Mouse (Mus musculus): ENCODE data around the gene Krtap4-16.
"Not testable (repeated sequence)": the region's sequence is repeated elsewhere in the genome, so short reads cannot be mapped to it uniquely, and the experiment has no call there.

The Krtap4-16 gene

DNA sequence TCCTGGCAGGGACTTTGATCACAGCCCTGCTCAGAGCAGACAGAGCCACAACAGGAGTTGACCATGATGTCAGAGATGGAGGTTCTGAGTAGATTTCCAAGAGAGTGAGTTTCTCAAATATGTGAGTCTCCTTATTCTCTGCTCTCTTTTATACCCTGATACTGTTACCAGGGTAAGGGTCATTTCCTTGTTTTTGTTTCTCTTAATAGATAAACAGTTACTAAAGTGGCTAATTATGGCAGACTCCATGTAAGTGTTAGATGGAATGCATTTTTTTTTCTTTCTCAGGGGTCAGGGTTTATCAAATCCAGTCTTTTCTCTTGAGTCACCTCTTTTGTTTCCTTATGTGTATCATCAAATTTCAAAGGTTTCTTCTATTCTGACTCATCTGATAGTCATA is at the start of gene Krtap4-16:
TSS of gene Krtap4-16 (minus strand) at position 101 of the 400 bp plus-strand sequence.
- DNase-seq (ENCODE audit: low read depth, low spot score) = no peak

DNA sequence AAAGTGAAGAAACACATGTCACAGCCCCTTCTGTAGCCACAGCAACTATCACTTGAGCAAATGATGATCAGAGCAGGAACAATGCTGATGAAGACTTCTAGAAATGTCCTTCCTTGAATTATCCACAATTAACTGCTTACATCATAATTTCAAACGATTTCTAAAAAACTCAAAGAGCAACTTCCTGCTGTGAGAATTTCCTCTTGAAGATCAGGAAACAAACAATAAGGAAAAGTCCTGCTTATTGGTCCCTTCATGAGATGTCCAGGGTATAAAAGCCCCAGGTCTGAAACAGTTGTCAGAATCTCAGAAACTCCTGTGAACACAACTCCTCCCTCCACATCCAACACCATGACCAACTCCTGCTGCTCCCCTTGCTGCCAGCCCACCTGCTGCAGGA is 27.5 kb upstream of the Krtap4-16 start, which contains the start of gene Gm11567:
TSS of gene Gm11567 (plus strand) at position 301 of the 400 bp plus-strand sequence.
- not testable (repeated sequence) for DNase-seq (ENCODE audit: low read depth, low spot score)

DNA sequence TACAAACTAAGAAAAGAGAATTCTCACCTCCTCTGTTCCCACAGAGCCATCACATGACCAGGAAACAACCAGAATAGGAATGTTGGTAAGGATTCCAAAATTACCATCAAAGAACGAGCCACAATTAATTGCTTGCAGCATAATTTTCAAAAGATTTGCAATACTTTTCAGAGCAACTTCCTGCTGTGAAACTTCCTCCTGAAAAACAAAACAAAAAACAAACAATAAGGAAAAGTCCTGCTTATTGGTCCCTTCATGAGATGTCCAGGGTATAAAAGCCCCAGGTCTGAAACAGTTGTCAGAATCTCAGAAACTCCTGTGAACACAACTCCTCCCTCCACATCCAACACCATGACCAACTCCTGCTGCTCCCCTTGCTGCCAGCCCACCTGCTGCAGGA is 21.7 kb upstream of the Krtap4-16 start, which contains the start of gene Krtap9-1:
TSS of gene Krtap9-1 (plus strand) at position 301 of the 400 bp plus-strand sequence.
- not testable (repeated sequence) for DNase-seq (ENCODE audit: low read depth, low spot score)

DNA sequence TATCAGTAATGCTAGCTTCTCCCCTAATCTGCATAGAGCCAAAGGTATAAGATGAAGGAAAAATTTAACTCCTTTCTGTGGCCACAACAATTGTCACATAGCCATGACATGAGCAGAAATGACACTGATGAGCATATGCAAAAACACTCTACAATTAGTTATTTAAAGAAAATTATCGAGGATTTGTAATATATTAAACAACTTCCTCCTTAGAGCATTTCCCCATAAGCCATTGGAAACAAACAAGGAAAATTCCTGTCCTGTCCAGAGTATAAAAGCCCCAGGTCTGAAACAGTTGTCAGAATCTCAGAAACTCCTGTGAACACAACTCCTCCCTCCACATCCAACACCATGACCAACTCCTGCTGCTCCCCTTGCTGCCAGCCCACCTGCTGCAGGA is 12.8 kb upstream of the Krtap4-16 start, which contains the start of gene Gm11559:
TSS of gene Gm11559 (plus strand) at position 301 of the 400 bp plus-strand sequence.
- DNase-seq (ENCODE audit: low read depth, low spot score) = not testable (repeated sequence)

DNA sequence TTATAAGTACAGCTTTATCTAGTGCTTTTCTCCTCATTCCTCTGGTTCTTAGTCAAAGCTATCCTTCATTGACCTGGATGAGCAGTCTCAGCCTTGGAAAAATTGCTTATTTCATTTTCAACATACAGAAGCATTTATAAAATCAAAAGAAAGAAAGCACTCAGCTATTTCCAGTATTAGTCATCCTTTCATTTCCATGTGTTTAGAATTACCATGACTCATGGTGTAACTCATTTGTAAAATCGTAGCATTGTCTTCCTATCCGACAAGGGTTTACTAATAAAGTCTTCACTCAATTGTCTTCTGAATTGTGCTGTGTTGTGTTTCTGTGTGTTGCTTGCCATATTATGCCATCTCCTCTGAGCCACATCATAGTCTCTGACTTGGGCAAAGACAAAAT is 7.4 kb upstream of the Krtap4-16 start:
- no peak for DNase-seq (ENCODE audit: low read depth, low spot score)

DNA sequence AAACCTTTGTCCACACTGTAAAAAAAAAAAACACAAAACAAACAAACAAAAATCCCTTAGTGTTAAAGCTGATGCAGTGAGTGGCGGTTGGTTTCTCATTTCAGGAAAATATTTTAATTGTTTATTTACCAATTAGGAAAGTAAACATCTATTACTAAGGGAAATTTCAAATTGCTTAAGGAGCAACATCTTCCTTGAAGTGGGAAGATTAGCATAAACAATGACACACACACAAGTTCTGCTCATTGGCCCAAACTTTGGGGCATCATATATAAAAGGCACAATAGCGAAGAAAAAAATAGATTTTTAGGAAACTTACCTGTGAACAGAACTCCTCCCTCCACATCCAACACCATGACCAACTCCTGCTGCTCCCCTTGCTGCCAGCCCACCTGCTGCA is 6.2 kb upstream of the Krtap4-16 start, which contains the start of gene Gm11568:
TSS of gene Gm11568 (plus strand) at position 301 of the 400 bp plus-strand sequence.
- no peak for DNase-seq (ENCODE audit: low read depth, low spot score)

DNA sequence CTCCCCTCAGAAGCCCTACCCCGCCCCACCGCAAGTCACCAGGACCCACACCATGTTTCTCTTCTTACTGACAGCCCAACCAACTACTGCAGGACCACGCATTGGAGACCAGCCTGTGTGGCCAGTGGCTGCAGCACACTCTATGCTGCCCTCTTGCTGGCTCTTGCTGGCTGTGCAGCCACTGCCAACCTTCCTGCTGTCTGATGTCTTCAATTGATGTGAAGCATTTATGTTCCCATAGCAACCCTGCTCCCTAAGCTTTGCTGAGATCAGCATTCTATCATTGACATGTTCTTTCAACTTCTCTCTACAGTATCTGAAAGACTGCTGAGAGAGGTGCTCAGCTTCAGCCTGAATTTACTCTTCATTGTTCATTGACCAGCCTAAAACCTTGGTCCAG is 2.7 kb upstream of the Krtap4-16 start:
- no peak for DNase-seq (ENCODE audit: low read depth, low spot score)

DNA sequence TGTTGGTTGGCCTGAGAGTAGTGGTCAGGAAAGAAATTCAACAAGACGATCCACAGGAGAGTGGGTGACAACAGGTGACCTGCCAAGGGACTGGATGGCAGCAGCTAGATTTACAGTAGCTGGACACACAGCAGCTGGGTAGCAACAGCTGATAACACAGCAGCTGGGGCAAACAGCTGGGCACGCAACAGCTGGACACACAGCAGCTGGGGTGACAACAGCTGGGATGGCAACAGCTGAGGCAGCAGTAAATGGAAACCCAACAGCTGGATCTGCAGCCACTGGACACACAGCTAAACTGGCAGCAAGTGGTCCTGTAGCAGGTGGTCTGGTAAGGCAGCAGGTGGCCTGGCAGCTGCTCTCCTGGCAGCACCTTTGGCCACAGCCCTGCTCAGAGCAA is 4.7 kb downstream of the Krtap4-16 start:
- no peak for DNase-seq (ENCODE audit: low read depth, low spot score)

DNA sequence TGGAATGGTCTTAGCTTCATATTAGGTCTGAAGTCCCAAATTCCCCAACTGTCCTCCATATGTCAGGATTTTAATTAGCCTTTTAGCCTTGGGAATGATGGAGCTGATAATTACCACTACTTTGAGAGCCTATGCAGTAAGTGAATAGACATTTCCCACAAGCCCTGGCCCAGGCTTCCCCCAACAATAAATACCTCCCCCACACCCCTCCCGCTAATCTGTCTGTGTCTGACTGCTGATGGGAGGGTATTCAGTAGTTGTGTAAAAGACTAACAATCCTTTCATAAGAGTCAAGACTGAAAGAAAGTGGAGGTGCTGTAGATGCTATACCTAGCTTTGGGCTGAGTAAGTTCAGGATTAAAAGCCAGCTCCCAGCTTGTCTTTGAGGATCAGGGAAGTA is 9.2 kb downstream of the Krtap4-16 start:
- DNase-seq (ENCODE audit: low read depth, low spot score) = no peak

DNA sequence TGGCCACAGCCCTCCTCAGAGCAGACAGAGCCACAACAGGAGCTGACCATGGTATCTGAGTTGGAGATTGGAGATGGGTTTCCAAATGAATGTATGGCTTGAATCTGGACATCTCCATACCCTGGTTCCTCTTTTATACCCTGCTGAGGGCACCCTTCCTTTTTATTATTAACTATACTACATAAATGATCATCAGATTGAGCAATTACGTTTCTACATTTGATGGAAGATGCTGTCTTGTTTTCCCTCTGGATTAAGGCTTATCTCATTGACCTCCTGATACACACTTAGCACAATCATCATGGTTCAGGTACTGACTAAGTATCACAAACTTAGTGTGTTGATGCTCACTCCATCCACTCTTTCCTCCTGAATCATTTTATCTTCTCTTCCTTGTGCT is 13.4 kb downstream of the Krtap4-16 start, which contains the start of gene 2300003K06Rik:
TSS of gene 2300003K06Rik (minus strand) at position 101 of the 400 bp plus-strand sequence.
- DNase-seq (ENCODE audit: low read depth, low spot score) = no peak

DNA sequence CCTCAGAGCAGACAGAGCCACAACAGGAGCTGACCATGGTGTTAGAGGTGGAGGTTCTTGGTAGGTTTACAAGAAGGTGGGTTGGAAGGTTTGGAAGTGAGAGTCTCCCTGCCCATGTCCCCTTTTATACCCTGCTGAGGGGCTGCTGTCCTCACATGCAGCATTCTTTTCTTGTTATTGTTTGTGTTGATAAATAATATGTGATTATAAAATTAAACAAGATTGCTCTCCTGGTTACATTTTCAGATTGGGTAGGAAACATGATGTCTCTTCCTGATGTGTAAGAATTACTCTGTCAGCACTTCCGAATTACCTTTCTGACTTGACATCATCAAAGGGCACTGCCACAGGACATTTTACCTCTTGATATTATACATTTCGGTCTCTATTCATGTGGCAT is 35.8 kb downstream of the Krtap4-16 start, which contains the start of gene Gm11564:
TSS of gene Gm11564 (minus strand) at position 101 of the 400 bp plus-strand sequence.
- not testable (repeated sequence) for DNase-seq (ENCODE audit: low read depth, low spot score)

DNA sequence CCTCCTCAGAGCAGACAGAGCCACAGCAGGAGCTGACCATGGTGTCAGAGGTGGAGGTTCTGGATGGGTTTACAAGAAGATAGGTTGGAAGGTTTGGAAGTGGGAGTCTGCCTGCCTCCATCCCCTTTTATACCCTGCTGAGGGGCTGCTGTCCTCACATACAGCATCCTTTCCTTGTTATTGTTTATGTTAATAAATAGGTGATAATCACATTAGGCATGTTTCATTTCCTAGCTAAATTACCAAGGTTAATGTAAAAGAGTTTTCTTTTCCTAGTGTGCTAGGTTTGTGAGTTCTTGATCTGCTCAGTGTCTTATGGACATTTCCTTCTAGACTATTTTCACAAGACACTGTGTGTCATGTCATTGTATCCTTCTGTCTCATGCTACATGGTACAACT is 41.6 kb downstream of the Krtap4-16 start, which contains the start of gene Krtap4-13:
TSS of gene Krtap4-13 (minus strand) at position 101 of the 400 bp plus-strand sequence.
- not testable (repeated sequence) for DNase-seq (ENCODE audit: low read depth, low spot score)

DNA sequence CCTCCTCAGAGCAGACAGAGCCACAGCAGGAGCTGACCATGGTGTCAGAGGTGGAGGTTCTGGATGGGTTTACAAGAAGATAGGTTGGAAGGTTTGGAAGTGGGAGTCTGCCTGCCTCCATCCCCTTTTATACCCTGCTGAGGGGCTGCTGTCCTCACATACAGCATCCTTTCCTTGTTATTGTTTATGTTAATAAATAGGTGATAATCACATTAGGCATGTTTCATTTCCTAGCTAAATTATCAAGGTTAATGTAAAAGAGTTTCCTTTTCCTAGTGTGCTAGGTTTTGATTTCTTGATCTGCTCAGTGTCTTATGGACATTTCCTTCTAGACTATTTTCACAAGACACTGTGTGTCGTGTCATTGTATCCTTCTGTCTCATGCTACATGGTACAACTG is 47.1 kb downstream of the Krtap4-16 start, which contains the start of gene Gm11554:
TSS of gene Gm11554 (minus strand) at position 101 of the 400 bp plus-strand sequence.
- DNase-seq (ENCODE audit: low read depth, low spot score) = not testable (repeated sequence)
